Mouse (Mus musculus) liver, embryonic 11.5 days (tissue): Measurements from ENCODE around the gene Fam104a. TPM values are rescaled to one million over a fixed set of nuclear protein-coding genes. Genes with fewer than 3 reads are reported as not detected.

Experiments
- ATAC-seq: fragments of 200-750 bp; cut with Nextera tagmentation; replicated peaks from 2 replicates; pipeline ENCODE4 v1.8.0; 2017; ENCODE audit warnings: moderate number of reproducible peaks, mild to moderate bottlenecking, moderate TSS enrichment, moderate library complexity; ENCODE audit not compliant: low FRiP score
- DNase-seq: peaks from one replicate; pipeline ENCODE4 v3.0.0-alpha.2; 2017; ENCODE audit warnings: low spot score
- H3K27ac ChIP-seq: fragments of 300-500 bp; sonication (generic); 2 replicates; pipeline ENCODE4 v1.5.1; 2014; ENCODE audit warnings: mild to moderate bottlenecking, low read depth, low read length, control low read depth
- H3K27me3 ChIP-seq: fragments of 300-500 bp; sonication (generic); replicated peaks from 2 replicates; pipeline ENCODE4 v1.6.1; 2014; ENCODE audit warnings: low read length, mixed read lengths; ENCODE audit not compliant: control insufficient read depth, insufficient read depth
- H3K36me3 ChIP-seq: fragments of 300-500 bp; sonication (generic); 2 replicates; pipeline ENCODE4 v1.6.1; 2014; ENCODE audit warnings: mild to moderate bottlenecking, low read length, moderate library complexity, mixed read lengths; ENCODE audit not compliant: control insufficient read depth, insufficient read depth
- H3K4me1 ChIP-seq: fragments of 300-500 bp; sonication (generic); replicated peaks from 2 replicates; pipeline ENCODE4 v1.6.1; 2014; ENCODE audit warnings: low read length, mixed read lengths; ENCODE audit not compliant: control insufficient read depth, insufficient read depth
- H3K4me2 ChIP-seq: fragments of 300-500 bp; sonication (generic); 2 replicates; pipeline ENCODE4 v1.6.1; 2014; ENCODE audit warnings: mild to moderate bottlenecking, control low read depth, moderate library complexity
- H3K4me3 ChIP-seq: fragments of 300-500 bp; sonication (generic); 2 replicates; pipeline ENCODE4 v1.5.1; 2014; ENCODE audit warnings: low read depth, low read length, control low read depth
- H3K9ac ChIP-seq: fragments of 300-500 bp; sonication (generic); 2 replicates; pipeline ENCODE4 v1.6.1; 2014; ENCODE audit warnings: low read depth, low read length, control low read depth
- H3K9me3 ChIP-seq: fragments of 300-500 bp; sonication (generic); 2 replicates; pipeline ENCODE4 v1.6.1; 2016; ENCODE audit warnings: low read length, inconsistent platforms, mixed read lengths; ENCODE audit not compliant: control insufficient read depth
- WGBS: fragments of 180-500 bp; shearing (Covaris S2); extraction: QIAGEN DNeasy Blood & Tissue Kit; methylation state at CpG from one replicate; pipeline ENCODE4 v1.1.7; 2014; 5-methylcytosine and 5-hydroxymethylcytosine counted together
- polyA plus RNA-seq: library from polyadenylated mRNA; unstranded; fragments of >200 nt; fragmentation: Nextera tagmentation; extraction: Ambion mirVana; gene quantifications from 2 replicates; pipeline ENCODE4 v1.2.1, GENCODE M21; 2014

The Fam104a gene
- polyA plus RNA-seq, 1 experiment from 2014 or later: 62.3 TPM

DNA sequence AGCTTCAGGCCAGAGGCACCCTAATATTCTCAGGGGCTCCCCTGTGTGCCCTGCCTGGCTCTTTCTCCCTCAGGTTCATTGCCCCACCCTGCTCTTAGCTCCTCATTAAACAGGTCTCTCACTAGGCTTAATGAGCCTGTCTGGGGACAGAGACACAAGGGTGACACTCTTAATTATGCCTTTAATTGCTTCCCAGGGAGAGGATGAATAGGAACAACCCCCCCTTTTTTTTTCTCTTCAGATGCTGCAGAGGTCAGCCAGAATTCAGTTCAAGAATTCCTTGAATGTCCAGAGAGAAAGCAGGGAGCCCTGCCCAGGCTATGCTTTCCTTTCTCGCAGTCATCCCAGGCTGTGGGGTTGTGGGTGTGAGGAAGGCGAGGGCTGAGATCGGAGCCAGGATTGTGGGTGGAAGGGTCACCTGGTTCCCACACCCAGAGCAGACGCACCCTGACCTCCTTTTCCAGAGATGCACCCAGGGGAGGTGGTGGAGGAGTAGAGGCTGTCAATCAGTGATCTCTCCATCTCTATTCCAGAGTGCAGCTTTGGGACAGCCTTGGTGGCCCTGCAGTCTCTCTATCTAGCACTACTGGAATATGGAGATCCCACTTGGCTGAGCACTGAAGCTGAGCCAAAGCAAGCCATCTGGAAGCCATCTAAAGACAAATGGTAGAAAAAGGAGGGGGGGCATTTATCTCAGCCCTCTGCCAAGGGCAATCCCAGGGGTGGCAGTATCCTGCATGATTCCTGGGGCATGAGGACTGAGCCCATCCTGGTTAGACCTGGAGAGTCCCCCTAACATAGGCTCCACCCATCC lies 41.5 kb upstream of the Fam104a start:
- no peak overlapping the region for H3K4me3 ChIP-seq
- DNase-seq (no peak), ATAC-seq (no peak)
- no peaks in the 10 kb centered on the region for H3K9me3 ChIP-seq
- H3K36me3 ChIP-seq: peaks cover 29% of the 10 kb centered on the region
- H3K27ac ChIP-seq: no peak overlapping the region
- 93% methylated on average over 4 of the region's 4 CpGs for WGBS
- no peak overlapping the region for H3K9ac ChIP-seq
- H3K4me1 ChIP-seq: peaks cover 5% of the 10 kb centered on the region; the same call in 1 of the 2 replicates
- no peak overlapping the region for H3K4me2 ChIP-seq
- H3K27me3 ChIP-seq: no peaks in the 10 kb centered on the region

DNA sequence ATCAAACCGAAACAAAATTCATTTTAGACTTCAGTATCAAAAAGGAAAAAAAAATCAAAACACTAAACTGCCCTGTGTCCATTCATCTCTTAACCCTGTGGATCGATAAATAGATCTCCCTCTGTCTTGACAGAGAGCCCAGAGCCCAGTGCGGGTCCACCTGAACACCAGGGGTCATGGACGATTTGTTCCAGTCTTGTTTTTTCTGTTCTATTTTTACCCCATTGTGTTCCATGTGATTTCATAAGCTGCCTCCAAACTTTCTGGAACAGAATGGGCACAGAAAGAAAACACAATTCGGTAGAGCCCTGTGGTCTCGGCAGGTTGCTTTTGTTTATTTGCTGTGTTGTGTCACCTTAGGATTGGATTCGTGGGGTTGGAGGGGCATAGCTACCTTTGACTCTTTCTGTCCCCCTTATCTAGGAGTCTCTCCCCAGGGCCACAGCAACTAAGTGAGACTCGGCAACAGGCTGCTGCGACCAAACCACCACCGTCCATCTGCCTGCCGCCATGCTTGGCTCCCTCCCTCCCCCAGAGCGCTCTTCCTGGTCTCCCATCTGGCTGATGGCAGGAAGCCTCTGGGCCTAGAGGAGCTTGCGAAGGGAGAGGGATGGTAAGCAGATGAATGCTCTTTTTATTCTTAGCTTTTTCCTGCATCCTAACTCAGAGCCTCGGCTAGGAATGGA lies 38.6 kb upstream of the Fam104a start:
- H3K36me3 ChIP-seq: peaks cover 12% of the 10 kb centered on the region
- H3K4me2 ChIP-seq: no peak overlapping the region
- WGBS: 64% methylated on average over 14 of the region's 14 CpGs
- H3K27me3 ChIP-seq: no peaks in the 10 kb centered on the region
- no peaks in the 10 kb centered on the region for H3K4me1 ChIP-seq
- H3K27ac ChIP-seq: no peak overlapping the region
- no peak for DNase-seq
- no peaks in the 10 kb centered on the region for H3K9me3 ChIP-seq
- no peak overlapping the region for H3K4me3 ChIP-seq
- no peak for ATAC-seq
- no peak overlapping the region for H3K9ac ChIP-seq

DNA sequence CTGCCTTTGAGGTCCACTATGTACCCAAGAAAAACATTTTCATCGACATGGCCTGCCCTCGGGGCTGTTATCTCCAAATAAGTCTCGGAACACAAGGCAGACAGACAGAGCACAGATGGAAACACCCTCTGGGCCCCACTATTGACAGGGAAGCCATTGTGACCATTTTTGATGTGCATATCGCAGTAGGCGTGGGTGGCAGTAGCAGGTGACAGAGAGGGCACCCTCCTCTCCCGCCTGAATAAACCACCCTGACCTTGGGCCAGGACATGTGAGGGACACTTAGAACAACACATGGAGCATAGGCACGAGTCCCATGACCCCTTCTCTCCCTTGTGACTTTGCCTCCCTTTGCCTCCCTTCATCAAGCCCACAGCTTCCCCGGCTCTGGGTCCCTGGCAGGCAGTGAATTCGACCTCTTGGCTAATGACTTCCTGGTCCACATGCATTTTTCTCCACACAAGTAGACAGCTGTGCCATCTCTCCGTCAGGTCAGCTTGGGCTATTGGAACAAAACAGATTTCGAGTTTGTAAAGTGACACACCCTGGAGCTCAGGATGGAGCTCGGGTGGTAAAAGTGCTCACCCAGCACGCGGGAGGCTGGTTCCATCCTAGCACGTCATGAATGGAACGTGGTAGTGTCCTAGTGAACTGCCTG lies 33.9 kb upstream of the Fam104a start:
- DNase-seq (no peak), ATAC-seq (no peak)
- Histone ChIP-seq H3K4me1 (no peaks in the 10 kb centered on the region), H3K4me2 (no peak overlapping the region), H3K9me3 (no peaks in the 10 kb centered on the region), H3K4me3 (no peak overlapping the region), H3K9ac (no peak overlapping the region), H3K27me3 (no peaks in the 10 kb centered on the region), H3K27ac (no peak overlapping the region), H3K36me3 (no peaks in the 10 kb centered on the region)
- 66% methylated on average over 16 of the region's 16 CpGs for WGBS

DNA sequence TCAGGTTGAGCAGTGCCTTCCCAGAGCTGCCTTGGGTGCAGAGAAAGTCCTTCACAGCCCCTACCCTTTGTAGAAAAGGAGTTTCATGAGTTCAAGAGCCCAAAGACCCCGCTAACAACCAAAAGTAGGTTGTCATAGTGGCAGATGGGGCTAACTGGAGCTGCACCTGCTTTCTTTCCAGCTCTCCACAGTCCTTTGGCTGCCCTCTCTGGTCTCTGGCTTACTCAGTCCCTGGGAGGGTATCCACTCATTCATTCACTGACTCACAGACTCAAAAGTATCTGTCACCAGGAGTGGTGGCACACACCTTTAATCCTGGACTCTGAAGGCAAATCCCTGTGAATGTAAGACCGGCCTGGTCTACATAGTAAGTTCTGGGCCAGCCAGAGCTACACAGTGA lies 32.2 kb upstream of the Fam104a start:
- ATAC-seq (no peak), DNase-seq (no peak)
- WGBS: 94% methylated on average over 2 of the region's 2 CpGs
- H3K27me3 ChIP-seq: no peaks in the 10 kb centered on the region
- no peaks in the 10 kb centered on the region for H3K36me3 ChIP-seq
- no peak overlapping the region for H3K9ac ChIP-seq
- H3K4me2 ChIP-seq: no peak overlapping the region
- H3K4me1 ChIP-seq: no peaks in the 10 kb centered on the region
- H3K27ac ChIP-seq: no peak overlapping the region
- H3K4me3 ChIP-seq: no peak overlapping the region
- H3K9me3 ChIP-seq: no peaks in the 10 kb centered on the region

DNA sequence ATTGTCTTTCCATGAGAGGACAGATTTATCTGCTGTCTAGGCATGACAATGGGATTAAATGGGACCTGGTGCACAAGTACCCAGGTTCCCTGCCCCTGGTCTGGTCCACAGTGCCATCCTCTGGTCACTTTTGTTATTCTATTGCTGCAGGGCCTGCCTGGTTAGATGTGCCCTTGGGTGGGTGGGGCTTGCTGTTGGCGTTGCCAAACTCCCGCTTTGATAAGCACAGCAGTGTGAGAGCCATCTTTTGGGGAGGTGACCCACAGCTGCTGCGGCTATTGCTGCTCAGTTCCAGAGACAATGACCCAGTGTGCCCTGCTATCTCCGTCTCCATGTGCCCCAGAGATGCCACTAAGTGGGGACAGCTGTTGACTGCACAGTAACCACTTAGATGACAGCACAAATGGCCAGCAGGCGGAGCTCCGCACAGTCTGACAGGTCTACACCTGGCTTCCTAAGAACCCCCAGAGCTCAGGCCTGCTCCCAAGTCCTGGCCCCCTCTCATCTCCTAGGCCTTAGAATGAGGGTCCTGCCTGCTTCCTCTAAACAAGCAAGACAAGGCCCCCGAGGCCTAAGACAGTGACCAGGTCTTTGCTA lies 31.2 kb upstream of the Fam104a start:
- no peak overlapping the region for H3K4me2 ChIP-seq
- H3K27me3 ChIP-seq: peaks cover 2% of the 10 kb centered on the region; the same call in 1 of the 2 replicates
- ATAC-seq (no peak; the same call in 1 of the 2 replicates), DNase-seq (no peak)
- H3K4me3 ChIP-seq: no peak overlapping the region
- H3K4me1 ChIP-seq: no peaks in the 10 kb centered on the region
- 63% methylated on average over 7 of the region's 7 CpGs for WGBS
- H3K9me3 ChIP-seq: no peaks in the 10 kb centered on the region
- H3K27ac ChIP-seq: no peak overlapping the region
- H3K9ac ChIP-seq: no peak overlapping the region
- no peaks in the 10 kb centered on the region for H3K36me3 ChIP-seq

DNA sequence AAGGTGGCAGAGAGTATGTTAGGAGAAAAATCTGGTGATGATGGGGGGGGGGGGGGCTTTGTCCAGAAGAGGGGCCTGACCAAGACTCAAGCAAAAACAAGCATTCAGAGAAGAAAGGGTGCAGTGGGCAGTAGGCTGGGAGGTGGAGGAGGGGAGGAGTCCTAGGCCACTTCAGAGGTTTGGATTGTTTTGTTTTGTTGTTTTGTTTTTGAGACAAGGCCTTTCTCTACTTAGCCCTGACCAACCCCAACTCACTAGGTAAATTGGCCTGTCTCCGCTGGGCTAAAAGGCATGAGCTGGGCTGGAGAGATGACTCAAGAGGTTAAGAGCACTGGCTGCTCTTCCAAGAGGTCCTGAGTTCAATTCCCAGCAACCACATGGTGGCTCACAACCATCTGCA lies 27.1 kb upstream of the Fam104a start:
- H3K9ac ChIP-seq: no peak overlapping the region
- WGBS: 64% methylated on average over 1 of the region's 1 CpGs
- H3K9me3 ChIP-seq: no peaks in the 10 kb centered on the region
- H3K4me2 ChIP-seq: no peak overlapping the region
- no peak overlapping the region for H3K27ac ChIP-seq
- H3K27me3 ChIP-seq: peaks cover 20% of the 10 kb centered on the region
- no peak overlapping the region for H3K4me3 ChIP-seq
- ATAC-seq (no peak), DNase-seq (no peak)
- no peaks in the 10 kb centered on the region; the same call in 1 of the 2 replicates for H3K36me3 ChIP-seq
- peaks cover 8% of the 10 kb centered on the region for H3K4me1 ChIP-seq

DNA sequence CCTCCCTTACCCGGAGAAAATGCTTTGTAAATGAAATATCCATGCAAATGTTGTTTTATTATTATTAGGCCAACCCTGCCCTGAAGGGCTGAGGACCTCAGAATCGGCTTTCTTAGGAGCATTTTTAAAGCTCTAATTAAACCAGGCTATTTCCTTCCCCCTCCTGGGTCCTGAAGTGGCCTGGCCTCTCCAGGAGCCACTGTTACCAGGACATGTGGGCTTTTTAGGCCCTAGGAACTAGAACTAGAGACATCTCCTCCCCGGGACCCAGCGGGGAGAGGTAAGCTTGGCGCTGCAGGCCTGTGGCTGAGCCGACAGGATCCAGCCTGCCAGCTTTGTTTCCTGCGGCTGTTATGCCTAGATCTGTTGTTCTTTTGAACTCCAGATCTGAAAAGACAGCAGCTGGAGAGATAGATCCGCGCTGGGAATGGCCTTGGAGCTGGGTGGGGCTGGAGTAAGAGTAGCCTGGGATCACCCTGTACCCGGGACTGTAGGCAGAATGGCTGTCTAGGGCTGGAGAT lies 26.4 kb upstream of the Fam104a start:
- peaks cover 8% of the 10 kb centered on the region for H3K4me1 ChIP-seq
- no peaks in the 10 kb centered on the region; the same call in 1 of the 2 replicates for H3K36me3 ChIP-seq
- no peak overlapping the region for H3K4me2 ChIP-seq
- H3K4me3 ChIP-seq: no peak overlapping the region
- WGBS: 18% methylated on average over 10 of the region's 10 CpGs
- DNase-seq (no peak), ATAC-seq (no peak)
- no peaks in the 10 kb centered on the region for H3K9me3 ChIP-seq
- peaks cover 20% of the 10 kb centered on the region for H3K27me3 ChIP-seq
- 0 out of 2 replicates have a peak overlapping the region, but pooled peaks have one; percentile 25 for H3K9ac ChIP-seq
- no peak overlapping the region for H3K27ac ChIP-seq

DNA sequence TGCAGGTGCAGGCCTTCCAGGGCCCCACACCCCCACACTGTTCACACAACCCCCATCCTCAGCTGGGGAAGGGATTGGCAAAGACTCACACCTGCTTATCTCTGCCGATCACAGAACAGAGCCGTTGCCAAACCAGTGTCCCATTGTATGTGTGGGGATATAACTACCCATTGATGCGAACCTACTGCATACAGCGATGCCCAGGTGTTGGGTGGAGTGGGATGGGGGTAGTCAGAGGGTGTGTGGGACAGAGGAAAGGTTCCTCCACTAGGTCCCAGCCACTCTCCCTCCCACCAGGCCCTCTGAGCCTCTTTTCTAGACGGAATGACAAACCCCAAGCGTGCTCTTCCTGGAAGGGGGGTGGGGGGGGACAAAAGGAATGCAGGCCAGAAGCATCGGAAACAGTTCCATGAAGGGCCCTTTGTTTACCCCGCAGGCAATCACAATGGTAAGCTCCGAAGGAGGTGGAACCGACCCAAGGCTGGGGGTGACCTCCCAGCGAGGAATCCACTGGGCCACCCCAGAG lies 25.8 kb upstream of the Fam104a start, which contains the start of gene Cpsf4l:
Cpsf4l (minus strand) TSS at position 287 of the 526 bp plus-strand sequence.
- H3K9me3 ChIP-seq: no peaks in the 10 kb centered on the region
- no peak for ATAC-seq
- H3K36me3 ChIP-seq: no peaks in the 10 kb centered on the region; the same call in 1 of the 2 replicates
- peaks cover 20% of the 10 kb centered on the region for H3K27me3 ChIP-seq
- no peak within 1 kb of the TSS for H3K4me3 ChIP-seq
- WGBS: 20% methylated on average over 11 of the region's 11 CpGs
- no peak within 1 kb of the TSS for H3K27ac ChIP-seq
- no peak within 1 kb of the TSS for H3K4me2 ChIP-seq
- no peak for DNase-seq
- 0 out of 2 replicates have a peak within 1 kb of the TSS, but pooled peaks have one; percentile 25 for H3K9ac ChIP-seq
- peaks cover 8% of the 10 kb centered on the region for H3K4me1 ChIP-seq
